21 mouse cellular contexts compared by ENCODE assay signal in genomic region chr17:49368476-49369269, GRCm38 (mm10).
"Had no signal": no experiment of that assay in that cellular context is flagged by ENCODE, and none has a peak within 500 bp of the region (broad histone marks: within the 10 kb centered on the region; RNA-seq: fewer than 3 reads in every experiment).

No protein-coding gene starts in this region.

- H3K27me3 ChIP-seq: limb, embryonic 13.5 days; liver, embryonic 13.5 days; megakaryocyte, embryonic 14.5 days; midbrain, embryonic 13.5 days; neural tube, embryonic 13.5 days had no signal

- H3K36me3 ChIP-seq: limb, embryonic 10.5 days; limb, embryonic 13.5 days; liver, embryonic 13.5 days; midbrain, embryonic 10.5 days; midbrain, embryonic 13.5 days; neural tube, embryonic 13.5 days had no signal

- H3K27ac ChIP-seq: limb, embryonic 10.5 days; limb, embryonic 13.5 days; liver, embryonic 13.5 days; midbrain, embryonic 10.5 days; midbrain, embryonic 13.5 days; neural tube, embryonic 13.5 days; stomach, postnatal 0 days had no signal

- DNase-seq: kidney, adult 11 months; kidney, adult 9 months; kidney, postnatal 14 days; kidney, postnatal 4 days; liver, embryonic 13.5 days; lung, embryonic 14.5 days; retina, postnatal 1 day; right cerebral cortex, postnatal 25 days; thymus, adult 2 months; thymus, postnatal 14 days; thymus, postnatal 4 days had no signal

- H3K9me3 ChIP-seq: limb, embryonic 10.5 days; limb, embryonic 13.5 days; liver, embryonic 13.5 days; midbrain, embryonic 10.5 days; midbrain, embryonic 13.5 days; neural tube, embryonic 13.5 days had no signal

- H3K4me1 ChIP-seq: limb, embryonic 10.5 days; liver, embryonic 13.5 days; megakaryocyte, embryonic 14.5 days; midbrain, embryonic 13.5 days; neural tube, embryonic 13.5 days had no signal

- H3K4me3 ChIP-seq: limb, embryonic 10.5 days; limb, embryonic 13.5 days; liver, embryonic 13.5 days; megakaryocyte, embryonic 14.5 days; midbrain, embryonic 10.5 days; midbrain, embryonic 13.5 days; myocyte; neural tube, embryonic 13.5 days had no signal

- H3K4me2 ChIP-seq: limb, embryonic 13.5 days; liver, embryonic 13.5 days; lung, embryonic 14.5 days; midbrain, embryonic 13.5 days; neural tube, embryonic 13.5 days had no signal

- ATAC-seq: lung, postnatal 0 days; midbrain, embryonic 13.5 days; midbrain, embryonic 16.5 days had no signal

- H3K9ac ChIP-seq: limb, embryonic 13.5 days; liver, embryonic 13.5 days; lung, embryonic 14.5 days; midbrain, embryonic 13.5 days; neural tube, embryonic 13.5 days had no signal
